Mouse (Mus musculus) ES-E14 (cell line): ENCODE data around the gene Rab7. TPM values are rescaled to one million over a fixed set of nuclear protein-coding genes. Genes with fewer than 3 reads are reported as not detected.
A peak's percentile ranks its signal among the peaks of the same experiment; 100 is the strongest.

Source experiments
- DNase-seq: peaks from one replicate; pipeline ENCODE4 v3.0.0-alpha.2; 2013; ENCODE audit warnings: low read depth, low spot score
- H3K27ac ChIP-seq: 2 replicates; pipeline ENCODE4 v1.5.1; 2012; ENCODE audit warnings: low read depth, mild to moderate bottlenecking, low read length, moderate library complexity, mixed read lengths; ENCODE audit not compliant: poor library complexity, insufficient read depth, severe bottlenecking
- H3K36me3 ChIP-seq: 2 replicates; pipeline ENCODE4 v1.6.1; 2012; ENCODE audit warnings: mild to moderate bottlenecking, low read length, moderate library complexity, mixed read lengths; ENCODE audit not compliant: control insufficient read depth, poor library complexity, insufficient read depth, severe bottlenecking
- H3K4me1 ChIP-seq, 2 experiments: fragments of 150-350 bp in 1 of 2; sonication (generic) in 1 of 2; 2 replicates each; pipeline ENCODE4 v1.6.1; 2012; ENCODE audit warnings: low read length in 2 of 2, mild to moderate bottlenecking in 1 of 2, mixed read lengths in 1 of 2; ENCODE audit not compliant: control insufficient read depth in 2 of 2, insufficient read depth in 2 of 2, poor library complexity in 1 of 2
- H3K4me3 ChIP-seq, 2 experiments: fragments of 150-350 bp in 1 of 2; sonication (generic) in 1 of 2; 2 replicates each; pipeline ENCODE4 v1.5.1; 2012; ENCODE audit warnings: low read length in 2 of 2, low read depth in 1 of 2, mild to moderate bottlenecking in 1 of 2, mixed read lengths in 1 of 2; ENCODE audit not compliant: insufficient read depth in 1 of 2, poor library complexity in 1 of 2, severe bottlenecking in 1 of 2
- H3K9ac ChIP-seq: 2 replicates; pipeline ENCODE4 v1.6.1; 2012; ENCODE audit warnings: low read depth, mild to moderate bottlenecking, low read length, mixed read lengths; ENCODE audit not compliant: poor library complexity, insufficient read depth, severe bottlenecking
- H3K9me3 ChIP-seq: fragments of 150-350 bp; sonication (generic); 2 replicates; pipeline ENCODE4 v1.6.1; 2012; ENCODE audit warnings: low read depth, mild to moderate bottlenecking, low read length; ENCODE audit not compliant: control insufficient read depth, insufficient read depth
- CHD2 ChIP-seq: IDR thresholded peaks from 2 replicates; pipeline ENCODE4 v1.6.1; 2014; ENCODE audit warnings: mild to moderate bottlenecking, low read depth, low read length, inconsistent platforms
- HCFC1 ChIP-seq: IDR thresholded peaks from 2 replicates; pipeline ENCODE4 v1.6.1; 2012; ENCODE audit warnings: low read length, inconsistent platforms, borderline replicate concordance; ENCODE audit not compliant: insufficient read depth
- MAFK ChIP-seq: IDR thresholded peaks from 2 replicates; pipeline ENCODE4 v1.6.1; 2014; ENCODE audit warnings: mild to moderate bottlenecking, low read depth, low read length, inconsistent platforms; ENCODE audit not compliant: insufficient read depth
- ZC3H11A ChIP-seq: IDR thresholded peaks from 2 replicates; pipeline ENCODE4 v1.6.1; 2012; ENCODE audit warnings: low read depth, mild to moderate bottlenecking, inconsistent platforms, low read length, borderline replicate concordance
- ZNF384 ChIP-seq: IDR thresholded peaks from 2 replicates; pipeline ENCODE4 v1.6.1; 2012; ENCODE audit warnings: low read depth, low read length, inconsistent platforms
- in situ Hi-C, 2 experiments: fragments of 600-800 bp; cut with MboI; formaldehyde crosslinking; loops; one replicate each; pipeline ENCODE4 v1.15.1; 2025; ENCODE audit warnings: low sequenced_read_pairs in 2 of 2, inconsistent platforms in 1 of 2; ENCODE audit not compliant: unreplicated experiment in 2 of 2
- total RNA-seq: library from RNA; depleted of rRNA; stranded (reverse); fragments of 300-350 nt; gene quantifications from 2 replicates; pipeline ENCODE4 v1.2.3, GENCODE M21; 2012

Rab7 gene
- total RNA-seq, 1 experiment: 56.2 TPM

- Histone ChIP-seq H3K9ac (no peak overlapping the region), H3K4me1 (peaks cover 6 to 8% of the 10 kb centered on the region in 2 experiments), H3K36me3 (peaks cover 4% of the 10 kb centered on the region), H3K4me3 (no peak overlapping the region), H3K9me3 (no peaks in the 10 kb centered on the region), H3K27ac (no peak overlapping the region)
- TF ChIP-seq MAFK (no peak), CHD2 (no peak), ZNF384 (no peak), ZC3H11A (no peak), HCFC1 (no peak)
- in situ Hi-C loops: no loop called here
- no peak for DNase-seq
Measured at GRCm38 (mm10) chr6:88030432-88030831, 14.6 kb downstream of the Rab7 start.

- Histone ChIP-seq H3K27ac (no peak overlapping the region; the same call in 1 of the 2 replicates), H3K4me3 (no peak overlapping the region), H3K4me1 (peaks cover 6 to 8% of the 10 kb centered on the region in 2 experiments), H3K36me3 (peaks cover 4% of the 10 kb centered on the region), H3K9me3 (no peaks in the 10 kb centered on the region), H3K9ac (0 out of 2 replicates have a peak overlapping the region, but pooled peaks have one; percentile 20)
- TF ChIP-seq ZNF384: no peak
- TF ChIP-seq MAFK: no peak
- no peak for TF ChIP-seq HCFC1
- TF ChIP-seq CHD2: no peak
- TF ChIP-seq ZC3H11A: no peak
- no peak for DNase-seq
- in situ Hi-C loops: no loop called here
Measured at GRCm38 (mm10) chr6:88027390-88027789, 17.7 kb downstream of the Rab7 start.

GRCm38 (mm10) chr6:88023316-88023890, 21.7 kb downstream of the Rab7 start:
- Histone ChIP-seq H3K27ac (no peak overlapping the region), H3K9me3 (no peaks in the 10 kb centered on the region), H3K9ac (no peak overlapping the region), H3K4me3 (no peak overlapping the region), H3K36me3 (peaks cover 4% of the 10 kb centered on the region), H3K4me1 (peaks cover 6 to 10% of the 10 kb centered on the region in 2 experiments)
- in situ Hi-C loops: no loop called here
- no peak for TF ChIP-seq HCFC1
- no peak for DNase-seq

GRCm38 (mm10) chr6:88019154-88019553, 25.9 kb downstream of the Rab7 start:
- Histone ChIP-seq H3K4me1 (peaks cover 0 to 15% of the 10 kb centered on the region in 2 experiments; a peak in 2 of 4 replicates), H3K27ac (no peak overlapping the region; the same call in 1 of the 2 replicates), H3K9ac (no peak overlapping the region), H3K9me3 (no peaks in the 10 kb centered on the region), H3K4me3 (no peak overlapping the region), H3K36me3 (peaks cover 2% of the 10 kb centered on the region; the same call in 1 of the 2 replicates)
- in situ Hi-C loops: no loop called here
- TF ChIP-seq ZC3H11A (no peak), HCFC1 (no peak), ZNF384 (no peak), MAFK (no peak), CHD2 (no peak)
- DNase-seq: no peak
